Mouse (Mus musculus): Measurements from ENCODE around the gene Ly75. TPM values are rescaled to one million over a fixed set of nuclear protein-coding genes. Genes with fewer than 3 reads are reported as not detected.

The Ly75 gene
- polyA plus RNA-seq, 1 experiment from 2014 or later: 0.52 TPM

- no peaks in the 10 kb centered on the region for H3K4me1 ChIP-seq
- H3K9me3 ChIP-seq: no peaks in the 10 kb centered on the region
- 77% methylated on average over 5 of the region's 5 CpGs for WGBS
- no peak overlapping the region for H3K9ac ChIP-seq (replicated peaks)
- H3K27ac ChIP-seq (replicated peaks): no peak overlapping the region
- no peaks in the 10 kb centered on the region for H3K36me3 ChIP-seq
- H3K4me3 ChIP-seq: no peak overlapping the region
- no peak for ATAC-seq (replicated peaks)
- no peaks in the 10 kb centered on the region for H3K27me3 ChIP-seq
- H3K4me2 ChIP-seq (replicated peaks): no peak overlapping the region
Measured at GRCm38 (mm10) chr2:60260621-60261350, 122.3 kb downstream of the Ly75 start.

- H3K9ac ChIP-seq (replicated peaks): no peak overlapping the region
- no peak overlapping the region for H3K4me2 ChIP-seq (replicated peaks)
- H3K9me3 ChIP-seq: no peaks in the 10 kb centered on the region
- no peaks in the 10 kb centered on the region for H3K4me1 ChIP-seq
- H3K36me3 ChIP-seq: peaks cover 3% of the 10 kb centered on the region; the same call in 1 of the 2 replicates
- no peak overlapping the region for H3K27ac ChIP-seq (replicated peaks)
- H3K27me3 ChIP-seq: no peaks in the 10 kb centered on the region
- ATAC-seq (replicated peaks): no peak
- 96% methylated on average over 5 of the region's 5 CpGs for WGBS
- H3K4me3 ChIP-seq: no peak overlapping the region
Measured at GRCm38 (mm10) chr2:60259186-60259585, 123.9 kb downstream of the Ly75 start.

- no peak for ATAC-seq (replicated peaks)
- peaks cover 7% of the 10 kb centered on the region; the same call in 1 of the 2 replicates for H3K36me3 ChIP-seq
- no peaks in the 10 kb centered on the region for H3K9me3 ChIP-seq
- H3K9ac ChIP-seq (replicated peaks): no peak overlapping the region
- H3K27me3 ChIP-seq: no peaks in the 10 kb centered on the region
- no peak overlapping the region for H3K4me3 ChIP-seq
- no peak overlapping the region for H3K27ac ChIP-seq (replicated peaks)
- 86% methylated on average over 2 of the region's 2 CpGs for WGBS
- H3K4me1 ChIP-seq: no peaks in the 10 kb centered on the region
- no peak overlapping the region for H3K4me2 ChIP-seq (replicated peaks)
Measured at GRCm38 (mm10) chr2:60256751-60257150, 126.4 kb downstream of the Ly75 start.

GRCm38 (mm10) chr2:60253506-60253905 lies 129.6 kb downstream of the Ly75 start:
- peaks cover 14% of the 10 kb centered on the region; the same call in 1 of the 2 replicates for H3K36me3 ChIP-seq
- H3K27me3 ChIP-seq: no peaks in the 10 kb centered on the region
- no peak for ATAC-seq (replicated peaks)

GRCm38 (mm10) chr2:60252782-60253181 lies 130.3 kb downstream of the Ly75 start:
- no peaks in the 10 kb centered on the region for H3K27me3 ChIP-seq
- H3K4me3 ChIP-seq: no peak overlapping the region
- no peaks in the 10 kb centered on the region for H3K9me3 ChIP-seq
- H3K4me1 ChIP-seq: no peaks in the 10 kb centered on the region
- ATAC-seq (replicated peaks): no peak
- H3K27ac ChIP-seq (replicated peaks): no peak overlapping the region
- peaks cover 14% of the 10 kb centered on the region; the same call in 1 of the 2 replicates for H3K36me3 ChIP-seq
- no peak overlapping the region for H3K4me2 ChIP-seq (replicated peaks)
- H3K9ac ChIP-seq (replicated peaks): no peak overlapping the region
- WGBS: 85% methylated on average over 4 of the region's 4 CpGs

More at GRCm38 (mm10) chr2:60253506-60253905, 129.6 kb downstream of the Ly75 start:
- H3K4me1 ChIP-seq: no peaks in the 10 kb centered on the region
- H3K4me3 ChIP-seq: no peak overlapping the region
- no peak overlapping the region for H3K27ac ChIP-seq (replicated peaks)
- no peak overlapping the region for H3K9ac ChIP-seq (replicated peaks)
- H3K9me3 ChIP-seq: no peaks in the 10 kb centered on the region
- H3K4me2 ChIP-seq (replicated peaks): no peak overlapping the region

Other genes starting within 250 kb of the Ly75 start
- 71.6 and 75.0 TPM in 2 replicates for gene Baz2b, start 173.5 kb downstream of the Ly75 start, polyA plus RNA-seq (2015; fragmentation: Nextera tagmentation; extraction: Ambion mirVana)
- gene March7, start 173.4 kb downstream of the Ly75 start, polyA plus RNA-seq (2015; fragmentation: Nextera tagmentation; extraction: Ambion mirVana): 103 and 114 TPM in 2 replicates
- gene Cd302, start 98.8 kb downstream of the Ly75 start, polyA plus RNA-seq (2015; fragmentation: Nextera tagmentation; extraction: Ambion mirVana): 9.2 and 10.3 TPM in 2 replicates
- 0.14 and 0.25 TPM in 2 replicates for gene Pla2r1, start 170.0 kb upstream of the Ly75 start, polyA plus RNA-seq (2015; fragmentation: Nextera tagmentation; extraction: Ambion mirVana)

Data from forebrain, embryonic 15.5 days (tissue).